Mouse (Mus musculus): ENCODE measurements at regions not wholly inside any gene's neighbourhood (a gene's known extent, or its start where the extent isn't known, plus 50 kb on each side); places are given as distances from the start of the nearest gene placed in this dataset.

DNA sequence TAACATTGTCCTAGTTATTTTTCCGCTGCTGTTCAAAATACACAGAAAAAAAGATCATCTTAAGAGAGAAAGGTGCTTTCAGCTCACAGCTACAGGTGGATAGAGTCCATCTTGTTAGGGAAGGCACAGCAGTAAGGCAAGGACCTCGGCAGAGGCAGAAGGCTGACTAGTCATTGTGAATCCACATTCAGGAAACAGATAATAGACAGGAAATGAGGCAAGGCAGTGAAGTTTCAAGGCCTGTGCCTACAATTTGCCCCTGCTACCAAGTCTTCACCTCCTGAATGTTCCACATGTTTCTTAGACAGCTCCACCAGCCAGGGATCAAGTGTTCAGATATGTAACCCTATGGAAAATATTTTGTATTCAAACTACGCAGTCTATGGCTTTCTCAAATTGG, 122.0 kb upstream of the Spaca1 start:
- Histone ChIP-seq H3K27me3 (ENCODE audit: insufficient read depth, low read length) (no peaks in the 10 kb centered on the region), H3K36me3 (replicated peaks) (no peaks in the 10 kb centered on the region), H3K4me3 (ENCODE audit: low read depth, low read length) (no peak overlapping the region), H3K9me3 (replicated peaks) (no peaks in the 10 kb centered on the region), H3K4me1 (ENCODE audit: insufficient read depth, low read depth, low read length) (no peaks in the 10 kb centered on the region)
- no peak for TF ChIP-seq GATA2 (IDR thresholded peaks at IDR 0.05; ENCODE audit: borderline replicate concordance, low read depth, low read length)
- no peak for TF ChIP-seq POLR2AphosphoS5 (IDR thresholded peaks at IDR 0.05; ENCODE audit: insufficient replicate concordance, low read depth, low read length)
- no peak for TF ChIP-seq GATA1 (IDR thresholded peaks at IDR 0.05; ENCODE audit: borderline replicate concordance, low read length)
- TF ChIP-seq TAL1 (conservative IDR thresholded peaks at IDR 0.05; ENCODE audit: low read depth, low read length), result no peak
- no peak for TF ChIP-seq CTCF (IDR thresholded peaks at IDR 0.05; ENCODE audit: low read depth, low read length)
- DNase-seq (ENCODE audit: low spot score) (no peak), ATAC-seq (ENCODE audit: extremely low read depth, insufficient number of reproducible peaks, low FRiP score, poor library complexity, severe bottlenecking) (no peak)

DNA sequence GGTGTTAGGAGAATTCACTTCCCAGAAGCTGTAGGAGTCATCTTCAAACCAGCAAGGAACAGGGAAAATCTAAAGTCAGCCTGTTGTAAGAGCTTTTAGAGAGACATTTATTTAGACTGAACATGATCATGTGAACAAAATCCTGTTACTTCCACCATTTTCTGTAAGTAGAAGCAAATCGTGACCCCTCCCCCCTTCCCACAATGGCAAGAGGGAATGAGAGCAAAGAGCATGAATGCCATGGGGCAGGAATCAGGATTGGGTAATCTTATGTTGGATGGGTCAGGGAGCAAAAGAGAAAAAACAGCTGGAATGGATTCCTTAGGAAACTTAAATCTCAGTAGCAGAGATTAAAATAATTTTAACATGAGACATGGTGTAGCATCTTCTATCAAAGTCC, 127.4 kb upstream of the Spaca1 start:
- Histone ChIP-seq H3K9me3 (replicated peaks) (no peaks in the 10 kb centered on the region), H3K27me3 (ENCODE audit: insufficient read depth, low read length) (no peaks in the 10 kb centered on the region), H3K36me3 (replicated peaks) (no peaks in the 10 kb centered on the region), H3K4me1 (ENCODE audit: insufficient read depth, low read depth, low read length) (no peaks in the 10 kb centered on the region), H3K4me3 (ENCODE audit: low read depth, low read length) (no peak overlapping the region)
- DNase-seq (ENCODE audit: low spot score) (no peak), ATAC-seq (ENCODE audit: extremely low read depth, insufficient number of reproducible peaks, low FRiP score, poor library complexity, severe bottlenecking) (no peak)
- TF ChIP-seq POLR2AphosphoS5 (IDR thresholded peaks at IDR 0.05; ENCODE audit: insufficient replicate concordance, low read depth, low read length) (no peak), TAL1 (conservative IDR thresholded peaks at IDR 0.05; ENCODE audit: low read depth, low read length) (no peak), CTCF (IDR thresholded peaks at IDR 0.05; ENCODE audit: low read depth, low read length) (no peak), GATA1 (IDR thresholded peaks at IDR 0.05; ENCODE audit: borderline replicate concordance, low read length) (no peak), GATA2 (IDR thresholded peaks at IDR 0.05; ENCODE audit: borderline replicate concordance, low read depth, low read length) (no peak)

DNA sequence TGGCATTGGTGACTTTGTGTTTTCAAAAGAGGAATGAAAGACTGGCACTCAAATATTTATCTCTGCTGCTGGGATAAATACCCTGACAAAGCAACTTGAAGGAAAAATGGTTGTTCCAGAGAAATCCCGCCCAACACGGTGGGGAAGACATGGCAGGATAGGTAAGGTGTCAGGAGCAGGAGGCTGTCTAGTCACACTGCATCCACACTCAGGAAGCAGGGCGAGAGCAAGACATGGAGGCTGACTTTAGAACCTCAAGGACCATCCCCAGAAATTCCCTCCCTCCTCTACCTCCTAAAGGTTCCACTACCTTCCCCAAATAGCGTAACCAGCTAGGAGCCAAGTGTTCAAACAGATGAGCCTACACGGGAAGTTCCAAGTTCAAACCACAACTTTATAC, 136.5 kb upstream of the Spaca1 start:
- no peaks in the 10 kb centered on the region for H3K27me3 ChIP-seq (ENCODE audit: insufficient read depth, low read length)
- no peak for DNase-seq (ENCODE audit: low spot score)
- ATAC-seq (ENCODE audit: extremely low read depth, insufficient number of reproducible peaks, low FRiP score, poor library complexity, severe bottlenecking), result no peak
- no peaks in the 10 kb centered on the region for H3K36me3 ChIP-seq (replicated peaks)
- H3K4me1 ChIP-seq (ENCODE audit: insufficient read depth, low read depth, low read length), result no peaks in the 10 kb centered on the region
- TF ChIP-seq TAL1 (conservative IDR thresholded peaks at IDR 0.05; ENCODE audit: low read depth, low read length), result no peak
- no peak for TF ChIP-seq GATA1 (IDR thresholded peaks at IDR 0.05; ENCODE audit: borderline replicate concordance, low read length)
- no peak for TF ChIP-seq GATA2 (IDR thresholded peaks at IDR 0.05; ENCODE audit: borderline replicate concordance, low read depth, low read length)
- no peak for TF ChIP-seq POLR2AphosphoS5 (IDR thresholded peaks at IDR 0.05; ENCODE audit: insufficient replicate concordance, low read depth, low read length)
- no peak for TF ChIP-seq CTCF (IDR thresholded peaks at IDR 0.05; ENCODE audit: low read depth, low read length)
- H3K4me3 ChIP-seq (ENCODE audit: low read depth, low read length), result no peak overlapping the region
- no peaks in the 10 kb centered on the region for H3K9me3 ChIP-seq (replicated peaks)

DNA sequence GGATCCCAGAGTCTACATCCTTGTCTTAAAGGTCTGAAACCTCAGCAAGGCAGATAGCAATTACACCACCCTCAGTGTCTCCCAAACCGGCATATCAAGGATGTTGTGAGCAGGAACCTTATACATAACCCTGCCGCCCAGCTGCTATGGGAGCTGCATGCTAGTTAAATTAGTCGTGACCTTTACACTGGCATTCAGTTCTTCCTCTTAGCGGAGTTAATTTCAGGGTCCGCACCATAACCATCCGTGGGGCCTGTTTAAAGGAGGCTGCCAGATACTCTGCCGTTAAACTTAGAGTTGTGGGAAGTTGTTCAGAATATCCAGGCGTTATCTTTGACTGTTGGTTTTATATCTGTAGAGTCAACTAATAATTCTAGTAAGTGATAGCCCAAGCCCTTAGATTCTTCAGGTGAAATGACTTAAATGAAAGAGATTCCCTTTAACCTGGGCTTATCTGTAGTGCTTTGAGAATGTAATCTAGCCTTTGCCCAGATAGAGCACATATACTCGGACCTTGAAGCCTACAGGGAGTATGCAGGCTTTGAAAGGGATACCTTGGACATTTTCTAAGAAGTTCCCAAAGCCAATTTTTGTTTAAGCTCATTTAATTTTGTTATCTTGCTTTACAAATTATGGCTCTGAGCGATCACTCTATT, 153.3 kb upstream of the Spaca1 start:
- no peak for ATAC-seq (ENCODE audit: extremely low read depth, insufficient number of reproducible peaks, low FRiP score, poor library complexity, severe bottlenecking)
- TF ChIP-seq GATA2 (IDR thresholded peaks at IDR 0.05; ENCODE audit: borderline replicate concordance, low read depth, low read length) (no peak), POLR2AphosphoS5 (IDR thresholded peaks at IDR 0.05; ENCODE audit: insufficient replicate concordance, low read depth, low read length) (no peak), TAL1 (conservative IDR thresholded peaks at IDR 0.05; ENCODE audit: low read depth, low read length) (no peak), CTCF (IDR thresholded peaks at IDR 0.05; ENCODE audit: low read depth, low read length) (no peak), GATA1 (IDR thresholded peaks at IDR 0.05; ENCODE audit: borderline replicate concordance, low read length) (no peak)
- Histone ChIP-seq H3K9me3 (replicated peaks) (no peaks in the 10 kb centered on the region), H3K27me3 (ENCODE audit: insufficient read depth, low read length) (no peaks in the 10 kb centered on the region), H3K36me3 (replicated peaks) (no peaks in the 10 kb centered on the region), H3K4me1 (ENCODE audit: insufficient read depth, low read depth, low read length) (no peaks in the 10 kb centered on the region), H3K4me3 (ENCODE audit: low read depth, low read length) (no peak overlapping the region)
- DNase-seq (ENCODE audit: low spot score), result no peak

DNA sequence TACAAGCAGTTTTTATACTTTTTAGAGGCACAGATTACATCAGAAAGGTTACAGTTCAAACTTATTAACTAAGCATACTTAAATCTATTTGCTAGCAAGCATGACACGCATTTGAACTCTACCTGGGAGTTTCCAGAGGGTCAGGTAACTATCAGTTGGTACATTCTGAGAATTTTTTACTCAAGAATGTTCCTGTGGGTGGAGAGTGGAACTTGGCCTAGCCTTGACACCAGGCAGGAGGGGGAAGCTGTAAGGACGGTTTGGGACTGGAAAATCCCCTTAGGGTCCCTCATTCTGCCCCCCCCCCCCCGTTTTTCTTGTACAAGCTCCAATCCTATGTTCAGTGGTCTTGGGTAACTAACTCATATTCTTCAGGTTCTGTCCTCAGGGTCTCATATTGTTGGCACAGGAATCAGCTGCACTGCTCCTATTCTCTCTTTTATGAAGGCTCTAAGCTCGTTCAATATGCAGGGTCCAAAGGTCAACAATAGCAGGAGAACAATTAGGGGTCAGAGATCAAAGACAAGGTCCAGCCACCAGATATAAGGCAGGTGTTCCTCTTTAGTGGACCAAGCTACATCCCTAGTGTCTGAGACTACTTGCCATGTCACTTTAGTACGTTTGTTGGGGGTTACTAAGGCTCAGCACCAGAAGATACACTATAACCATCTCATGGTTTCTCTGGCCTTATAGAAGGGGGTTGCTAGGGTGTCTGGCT, 159.3 kb upstream of the Spaca1 start:
- ATAC-seq (ENCODE audit: extremely low read depth, insufficient number of reproducible peaks, low FRiP score, poor library complexity, severe bottlenecking) (no peak), DNase-seq (ENCODE audit: low spot score) (no peak)
- Histone ChIP-seq H3K9me3 (replicated peaks) (no peaks in the 10 kb centered on the region), H3K27me3 (ENCODE audit: insufficient read depth, low read length) (no peaks in the 10 kb centered on the region), H3K4me1 (ENCODE audit: insufficient read depth, low read depth, low read length) (no peaks in the 10 kb centered on the region), H3K36me3 (replicated peaks) (no peaks in the 10 kb centered on the region), H3K4me3 (ENCODE audit: low read depth, low read length) (no peak overlapping the region)
- TF ChIP-seq CTCF (IDR thresholded peaks at IDR 0.05; ENCODE audit: low read depth, low read length), result no peak
- TF ChIP-seq TAL1 (conservative IDR thresholded peaks at IDR 0.05; ENCODE audit: low read depth, low read length), result no peak
- no peak for TF ChIP-seq GATA2 (IDR thresholded peaks at IDR 0.05; ENCODE audit: borderline replicate concordance, low read depth, low read length)
- TF ChIP-seq POLR2AphosphoS5 (IDR thresholded peaks at IDR 0.05; ENCODE audit: insufficient replicate concordance, low read depth, low read length), result no peak
- TF ChIP-seq GATA1 (IDR thresholded peaks at IDR 0.05; ENCODE audit: borderline replicate concordance, low read length), result no peak

DNA sequence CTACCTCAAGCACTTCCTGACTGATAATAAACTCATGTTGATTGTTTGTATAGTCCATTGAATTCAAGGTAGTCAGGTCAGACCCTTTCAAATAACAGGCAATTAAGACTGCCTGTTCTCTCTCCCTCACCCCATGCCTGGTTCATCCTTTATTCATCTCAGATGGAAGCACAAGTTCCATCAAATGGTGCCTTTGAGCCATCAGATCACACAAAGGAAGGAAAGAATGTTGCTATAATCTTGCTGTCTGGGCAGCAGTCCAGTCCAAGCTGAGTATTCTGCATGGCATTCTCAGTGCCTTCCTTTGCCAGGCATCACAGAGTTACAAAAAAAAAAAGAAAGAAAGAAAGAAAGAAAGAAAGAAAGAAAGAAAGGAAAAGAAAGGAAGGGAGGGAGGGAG, 163.7 kb upstream of the Spaca1 start:
- H3K4me1 ChIP-seq (ENCODE audit: insufficient read depth, low read depth, low read length), result no peaks in the 10 kb centered on the region
- TF ChIP-seq POLR2AphosphoS5 (IDR thresholded peaks at IDR 0.05; ENCODE audit: insufficient replicate concordance, low read depth, low read length), result no peak
- no peak for TF ChIP-seq GATA1 (IDR thresholded peaks at IDR 0.05; ENCODE audit: borderline replicate concordance, low read length)
- TF ChIP-seq GATA2 (IDR thresholded peaks at IDR 0.05; ENCODE audit: borderline replicate concordance, low read depth, low read length), result no peak
- no peak for TF ChIP-seq CTCF (IDR thresholded peaks at IDR 0.05; ENCODE audit: low read depth, low read length)
- no peak for TF ChIP-seq TAL1 (conservative IDR thresholded peaks at IDR 0.05; ENCODE audit: low read depth, low read length)
- DNase-seq (ENCODE audit: low spot score), result no peak
- no peak for ATAC-seq (ENCODE audit: extremely low read depth, insufficient number of reproducible peaks, low FRiP score, poor library complexity, severe bottlenecking)
- no peaks in the 10 kb centered on the region for H3K9me3 ChIP-seq (replicated peaks)
- H3K36me3 ChIP-seq (replicated peaks), result no peaks in the 10 kb centered on the region
- H3K27me3 ChIP-seq (ENCODE audit: insufficient read depth, low read length), result no peaks in the 10 kb centered on the region
- H3K4me3 ChIP-seq (ENCODE audit: low read depth, low read length), result no peak overlapping the region

Measured in G1E (cell line).